8 mouse cellular contexts compared by ENCODE assay signal in the genomic region with DNA sequence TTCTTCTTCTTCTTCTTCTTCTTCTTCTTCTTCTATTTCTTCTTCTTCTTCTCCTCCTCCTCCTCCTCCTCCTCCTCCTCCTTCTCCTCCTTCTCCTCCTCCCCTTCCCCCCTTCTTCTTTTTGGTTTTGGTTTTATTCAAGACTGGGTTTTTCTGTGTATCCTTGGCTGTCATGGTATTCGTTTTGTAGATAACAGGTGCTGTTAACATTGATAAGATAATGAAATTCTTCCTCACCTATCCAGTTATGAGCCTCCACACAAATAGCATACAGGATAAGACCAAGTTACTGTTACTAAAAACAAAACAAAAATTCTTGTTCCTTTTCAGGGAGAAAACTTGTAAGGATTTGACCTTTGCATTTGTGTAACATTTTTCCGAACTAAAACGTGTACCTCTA. TPM values are rescaled to one million over a fixed set of nuclear protein-coding genes. Genes with fewer than 3 reads are reported as not detected.
DNase-seq lines count a peak whose midpoint lies in the region; ATAC-seq and TF ChIP-seq lines count a peak whose summit lies in the region.

No protein-coding gene starts in this region.

- H3K27me3 ChIP-seq in kidney, postnatal 0 days (ENCODE audit: insufficient read depth, low read length) = no peaks in the 10 kb centered on the region
- no peaks in the 10 kb centered on the region; the same call in 1 of the 2 replicates for H3K27me3 ChIP-seq in embryonic facial prominence, embryonic 14.5 days (replicated peaks; ENCODE audit: control insufficient read depth, insufficient read depth, low read length)
- H3K27me3 ChIP-seq in limb, embryonic 11.5 days (ENCODE audit: control insufficient read depth, insufficient read depth, low read length) = no peaks in the 10 kb centered on the region
- H3K27me3 ChIP-seq in neural tube, embryonic 15.5 days (replicated peaks) = 0 out of 2 replicates have a peak, but pooled peaks cover 2% of the 10 kb centered on the region

- peak overlapping the region; percentile 53; the same call in 1 of the 2 replicates for H3K4me2 ChIP-seq in kidney, postnatal 0 days (ENCODE audit: low read length)
- peak overlapping the region; percentile 65 for H3K4me2 ChIP-seq in embryonic facial prominence, embryonic 14.5 days (ENCODE audit: low read depth, low read length)
- peak overlapping the region; percentile 51 for H3K4me2 ChIP-seq in limb, embryonic 11.5 days (ENCODE audit: low read depth, severe bottlenecking)
- H3K4me2 ChIP-seq in neural tube, embryonic 15.5 days = peak overlapping the region; percentile 65

- peak overlapping the region; percentile 92 for H3K27ac ChIP-seq in kidney, postnatal 0 days
- peak overlapping the region; percentile 91 for H3K27ac ChIP-seq in embryonic facial prominence, embryonic 14.5 days (replicated peaks; ENCODE audit: low read depth, low read length)
- H3K27ac ChIP-seq in limb, embryonic 11.5 days (replicated peaks; ENCODE audit: low read depth, low read length) = no peak overlapping the region
- peak overlapping the region; percentile 95 for H3K27ac ChIP-seq in neural tube, embryonic 15.5 days (replicated peaks)

- WGBS in kidney, postnatal 0 days = 68% methylated on average over 3 of the region's 3 CpGs
- WGBS in embryonic facial prominence, embryonic 14.5 days = 76% methylated on average over 3 of the region's 3 CpGs
- whole genome bisulfite sequencing in limb, embryonic 11.5 days = 78% methylated on average over 3 of the region's 3 CpGs
- 79% methylated on average over 3 of the region's 3 CpGs for WGBS in neural tube, embryonic 15.5 days

- no peaks in the 10 kb centered on the region for H3K4me1 ChIP-seq in kidney, postnatal 0 days (replicated peaks; ENCODE audit: insufficient read depth, low read length)
- no peaks in the 10 kb centered on the region for H3K4me1 ChIP-seq in embryonic facial prominence, embryonic 14.5 days (ENCODE audit: control insufficient read depth, insufficient read depth, low read length)
- no peaks in the 10 kb centered on the region for H3K4me1 ChIP-seq in limb, embryonic 11.5 days (ENCODE audit: control insufficient read depth, insufficient read depth, low read length)
- peaks cover 14% of the 10 kb centered on the region for H3K4me1 ChIP-seq in neural tube, embryonic 15.5 days

- DNase-seq in kidney, postnatal 0 days (ENCODE audit: low spot score) = no peak
- no peak for DNase-seq in kidney, postnatal 4 days
- no peak for DNase-seq in embryonic facial prominence, embryonic 14.5 days (ENCODE audit: low spot score)
- DNase-seq in limb, embryonic 11.5 days (ENCODE audit: low spot score) = no peak
- DNase-seq in layer of hippocampus, adult 9-10 months (ENCODE audit: low spot score) = no peak
- DNase-seq in urinary bladder, postnatal 10 days (ENCODE audit: low spot score) = no peak
- DNase-seq in embryo, embryonic 11 days = no peak

- H3K36me3 ChIP-seq in kidney, postnatal 0 days (ENCODE audit: insufficient read depth, low read length) = peaks cover 19% of the 10 kb centered on the region
- H3K36me3 ChIP-seq in embryonic facial prominence, embryonic 14.5 days (ENCODE audit: control insufficient read depth, insufficient read depth, low read length) = peaks cover 28% of the 10 kb centered on the region
- H3K36me3 ChIP-seq in limb, embryonic 11.5 days (ENCODE audit: control insufficient read depth, insufficient read depth, low read length) = peaks cover 14% of the 10 kb centered on the region
- H3K36me3 ChIP-seq in neural tube, embryonic 15.5 days = peaks cover 21% of the 10 kb centered on the region

- no peak overlapping the region for H3K9ac ChIP-seq in kidney, postnatal 0 days (ENCODE audit: low read depth, low read length)
- no peak overlapping the region for H3K9ac ChIP-seq in embryonic facial prominence, embryonic 14.5 days (ENCODE audit: low read depth, low read length)
- H3K9ac ChIP-seq in limb, embryonic 11.5 days (ENCODE audit: low read length) = peak overlapping the region; percentile 100; the same call in 1 of the 2 replicates
- H3K9ac ChIP-seq in neural tube, embryonic 15.5 days (replicated peaks) = peak overlapping the region; percentile 97

- H3K4me3 ChIP-seq in kidney, postnatal 0 days (replicated peaks; ENCODE audit: low read depth, low read length) = peak overlapping the region; percentile 99; the same call in 1 of the 2 replicates
- H3K4me3 ChIP-seq in embryonic facial prominence, embryonic 14.5 days (ENCODE audit: low read depth, low read length) = no peak overlapping the region
- H3K4me3 ChIP-seq in limb, embryonic 11.5 days (ENCODE audit: low read depth, low read length) = no peak overlapping the region; the same call in 1 of the 2 replicates
- peak overlapping the region; percentile 100; the same call in 1 of the 2 replicates for H3K4me3 ChIP-seq in neural tube, embryonic 15.5 days (replicated peaks)

- ATAC-seq in kidney, postnatal 0 days (replicated peaks; ENCODE audit: low FRiP score, low read depth) = no peak
- no peak for ATAC-seq in embryonic facial prominence, embryonic 14.5 days (ENCODE audit: low read depth)
- ATAC-seq in limb, embryonic 11.5 days (ENCODE audit: insufficient number of reproducible peaks, low FRiP score, low TSS enrichment, low read depth) = no peak
- ATAC-seq in neural tube, embryonic 15.5 days (ENCODE audit: low FRiP score) = no peak

- H3K9me3 ChIP-seq in kidney, postnatal 0 days (replicated peaks; ENCODE audit: low read length) = no peaks in the 10 kb centered on the region
- H3K9me3 ChIP-seq in embryonic facial prominence, embryonic 14.5 days (ENCODE audit: control insufficient read depth, low read length) = no peaks in the 10 kb centered on the region
- no peaks in the 10 kb centered on the region for H3K9me3 ChIP-seq in limb, embryonic 11.5 days (ENCODE audit: control insufficient read depth, low read length)
- no peaks in the 10 kb centered on the region for H3K9me3 ChIP-seq in neural tube, embryonic 15.5 days (replicated peaks)

- TF ChIP-seq CTCF in kidney, postnatal 0 days (IDR thresholded peaks at IDR 0.05; ENCODE audit: low read depth) = no peak

RNA-seq across cellular contexts. Expression of a gene that starts 0.9 kb away (rescaled TPM):
- polyA plus RNA-seq in kidney, postnatal 0 days (2015; fragmentation: Nextera tagmentation; extraction: Ambion mirVana) = 64.6 and 67.3 TPM in 2 replicates
- 73.4 and 73.5 TPM in 2 replicates for polyA plus RNA-seq in embryonic facial prominence, embryonic 14.5 days (2014; fragmentation: Nextera tagmentation; extraction: Ambion mirVana)
- polyA plus RNA-seq in limb, embryonic 11.5 days (2014; fragmentation: Nextera tagmentation; extraction: Ambion mirVana) = 118 and 132 TPM in 2 replicates
- 84.3 and 93.0 TPM in 2 replicates for polyA plus RNA-seq in neural tube, embryonic 15.5 days (2015; fragmentation: Nextera tagmentation; extraction: Ambion mirVana)

RNA-seq across cellular contexts. Expression of a gene that starts 4.5 kb away (rescaled TPM):
- polyA plus RNA-seq in kidney, postnatal 0 days (2015; fragmentation: Nextera tagmentation; extraction: Ambion mirVana) = 105 and 117 TPM in 2 replicates
- polyA plus RNA-seq in embryonic facial prominence, embryonic 14.5 days (2014; fragmentation: Nextera tagmentation; extraction: Ambion mirVana) = 55.2 and 60.0 TPM in 2 replicates
- 49.8 and 56.9 TPM in 2 replicates for polyA plus RNA-seq in limb, embryonic 11.5 days (2014; fragmentation: Nextera tagmentation; extraction: Ambion mirVana)
- 164 and 168 TPM in 2 replicates for polyA plus RNA-seq in neural tube, embryonic 15.5 days (2015; fragmentation: Nextera tagmentation; extraction: Ambion mirVana)

RNA-seq across cellular contexts. Expression of a gene that starts 29.8 kb away (rescaled TPM):
- polyA plus RNA-seq in kidney, postnatal 0 days (2015; fragmentation: Nextera tagmentation; extraction: Ambion mirVana) = 85.5 and 91.6 TPM in 2 replicates
- 53.9 and 58.2 TPM in 2 replicates for polyA plus RNA-seq in embryonic facial prominence, embryonic 14.5 days (2014; fragmentation: Nextera tagmentation; extraction: Ambion mirVana)
- 65.9 and 73.3 TPM in 2 replicates for polyA plus RNA-seq in limb, embryonic 11.5 days (2014; fragmentation: Nextera tagmentation; extraction: Ambion mirVana)
- polyA plus RNA-seq in neural tube, embryonic 15.5 days (2015; fragmentation: Nextera tagmentation; extraction: Ambion mirVana) = 32.5 and 52.6 TPM in 2 replicates

RNA-seq across cellular contexts. Expression of a gene that starts 52.6 kb away (rescaled TPM):
- 20.1 and 23.5 TPM in 2 replicates for polyA plus RNA-seq in kidney, postnatal 0 days (2015; fragmentation: Nextera tagmentation; extraction: Ambion mirVana)
- polyA plus RNA-seq in embryonic facial prominence, embryonic 14.5 days (2014; fragmentation: Nextera tagmentation; extraction: Ambion mirVana) = 13.3 and 16.3 TPM in 2 replicates
- polyA plus RNA-seq in limb, embryonic 11.5 days (2014; fragmentation: Nextera tagmentation; extraction: Ambion mirVana) = 39.8 and 40.2 TPM in 2 replicates
- polyA plus RNA-seq in neural tube, embryonic 15.5 days (2015; fragmentation: Nextera tagmentation; extraction: Ambion mirVana) = 16.4 and 19.8 TPM in 2 replicates

RNA-seq across cellular contexts. Expression of a gene that starts 54.0 kb away (rescaled TPM):
- 49.5 and 56.9 TPM in 2 replicates for polyA plus RNA-seq in kidney, postnatal 0 days (2015; fragmentation: Nextera tagmentation; extraction: Ambion mirVana)
- 115 and 121 TPM in 2 replicates for polyA plus RNA-seq in embryonic facial prominence, embryonic 14.5 days (2014; fragmentation: Nextera tagmentation; extraction: Ambion mirVana)
- 86.9 and 87.1 TPM in 2 replicates for polyA plus RNA-seq in limb, embryonic 11.5 days (2014; fragmentation: Nextera tagmentation; extraction: Ambion mirVana)
- 95.2 and 96.0 TPM in 2 replicates for polyA plus RNA-seq in neural tube, embryonic 15.5 days (2015; fragmentation: Nextera tagmentation; extraction: Ambion mirVana)

Comparison
In these comparisons a context has a peak if more than half of its experiments do, and no peak if none do; other contexts are left out.
1. H3K4me3 ChIP-seq: peak in kidney, postnatal 0 days (single experiment) and neural tube, embryonic 15.5 days (single experiment); none in embryonic facial prominence, embryonic 14.5 days (single experiment) and limb, embryonic 11.5 days (single experiment).
2. H3K9ac ChIP-seq: peak in limb, embryonic 11.5 days (single experiment) and neural tube, embryonic 15.5 days (single experiment); none in kidney, postnatal 0 days (single experiment) and embryonic facial prominence, embryonic 14.5 days (single experiment).
3. Peak in every context shown above with its lines, with median percentiles within 50 percentile points of each other: H3K4me2 ChIP-seq.